Mouse (Mus musculus) frontal cortex, postnatal 10 days (tissue): ENCODE results near the gene Mark2.

Experiments used
- DNase-seq, 2 experiments: peaks; one replicate each; pipeline ENCODE4 v3.0.0; 2022; ENCODE audit warnings: low spot score in 2 of 2, mixed read lengths in 1 of 2

Gene Mark2

GRCm38 (mm10) chr19:7295071-7295658, 46.5 kb downstream of the Mark2 start:
- no peak for DNase-seq

- no peak for DNase-seq
Observed at GRCm38 (mm10) chr19:7294098-7294876, 47.4 kb downstream of the Mark2 start.

- no peak for DNase-seq
Observed at GRCm38 (mm10) chr19:7291958-7292709, 49.5 kb downstream of the Mark2 start.

GRCm38 (mm10) chr19:7289767-7290166, 51.9 kb downstream of the Mark2 start:
- no peak for DNase-seq

GRCm38 (mm10) chr19:7288288-7288687, 53.4 kb downstream of the Mark2 start:
- no peak for DNase-seq

- no peak for DNase-seq
Observed at GRCm38 (mm10) chr19:7286563-7287315, 54.9 kb downstream of the Mark2 start.

GRCm38 (mm10) chr19:7280557-7281330, 60.9 kb downstream of the Mark2 start:
- peak in 1 of 2 experiments; percentile 55 for DNase-seq

- DNase-seq, result peak in 1 of 2 experiments; percentile 47
Observed at GRCm38 (mm10) chr19:7279114-7279513, 62.5 kb downstream of the Mark2 start.

GRCm38 (mm10) chr19:7278200-7278906, 63.3 kb downstream of the Mark2 start:
- DNase-seq, result no peak

GRCm38 (mm10) chr19:7276796-7277195, 64.9 kb downstream of the Mark2 start:
- DNase-seq, result no peak

- DNase-seq, result no peak
Observed at GRCm38 (mm10) chr19:7276053-7276659, 65.5 kb downstream of the Mark2 start.

- no peak for DNase-seq
Observed at GRCm38 (mm10) chr19:7275131-7275789, 66.4 kb downstream of the Mark2 start.

GRCm38 (mm10) chr19:7274326-7274990, 67.2 kb downstream of the Mark2 start:
- DNase-seq, result peak in 1 of 2 experiments; percentile 47

- DNase-seq, result no peak
Observed at GRCm38 (mm10) chr19:7273486-7273885, 68.2 kb downstream of the Mark2 start.

GRCm38 (mm10) chr19:7269290-7270044, 72.2 kb downstream of the Mark2 start:
- no peak for DNase-seq

GRCm38 (mm10) chr19:7268722-7269090, 73.0 kb downstream of the Mark2 start:
- DNase-seq, result peak in 1 of 2 experiments; percentile 79

GRCm38 (mm10) chr19:7267781-7268721, 73.6 kb downstream of the Mark2 start:
- DNase-seq, result peak; percentile 67 to 77
